Mouse (Mus musculus) embryonic facial prominence, embryonic 14.5 days (tissue): ENCODE measurements at regions not wholly inside any gene's neighbourhood (a gene's known extent, or its start where the extent isn't known, plus 50 kb on each side); places are given as distances from the start of the nearest gene placed in this dataset.
"Not testable (repeated sequence)": the region's sequence is repeated elsewhere in the genome, so short reads cannot be mapped to it uniquely, and the experiment has no call there.

ENCODE experiments used
- ATAC-seq: fragments of 200-750 bp; cut with Nextera tagmentation; 2 replicates; pipeline ENCODE4 v1.8.0; 2017; ENCODE audit warnings: low read depth, moderate number of reproducible peaks, moderate TSS enrichment
- DNase-seq: peaks from one replicate; pipeline ENCODE4 v3.0.0-alpha.2; 2015; ENCODE audit warnings: low spot score
- H3K27ac ChIP-seq: fragments of 300-500 bp; sonication (generic); replicated peaks from 2 replicates; pipeline ENCODE4 v1.5.1; 2014; ENCODE audit warnings: low read depth, mild to moderate bottlenecking, low read length, moderate library complexity
- H3K27me3 ChIP-seq: fragments of 300-500 bp; sonication (generic); replicated peaks from 2 replicates; pipeline ENCODE4 v1.6.1; 2014; ENCODE audit warnings: low read length; ENCODE audit not compliant: control insufficient read depth, insufficient read depth
- H3K36me3 ChIP-seq: fragments of 300-500 bp; sonication (generic); 2 replicates; pipeline ENCODE4 v1.6.1; 2014; ENCODE audit warnings: low read length, mixed read lengths; ENCODE audit not compliant: control insufficient read depth, insufficient read depth
- H3K4me1 ChIP-seq: fragments of 300-500 bp; sonication (generic); 2 replicates; pipeline ENCODE4 v1.6.1; 2014; ENCODE audit warnings: antibody characterized with exemption, low read length; ENCODE audit not compliant: control insufficient read depth, insufficient read depth
- H3K4me2 ChIP-seq: fragments of 300-500 bp; sonication (generic); 2 replicates; pipeline ENCODE4 v1.6.1; 2014; ENCODE audit warnings: low read depth, mild to moderate bottlenecking, low read length, moderate library complexity, mixed read lengths
- H3K4me3 ChIP-seq: fragments of 300-500 bp; sonication (generic); 2 replicates; pipeline ENCODE4 v1.5.1; 2014; ENCODE audit warnings: low read depth, mild to moderate bottlenecking, low read length
- H3K9ac ChIP-seq: fragments of 300-500 bp; sonication (generic); 2 replicates; pipeline ENCODE4 v1.6.1; 2014; ENCODE audit warnings: low read depth, mild to moderate bottlenecking, low read length, moderate library complexity, mixed read lengths
- H3K9me3 ChIP-seq: fragments of 300-500 bp; sonication (generic); 2 replicates; pipeline ENCODE4 v1.6.1; 2016; ENCODE audit warnings: low read length; ENCODE audit not compliant: control insufficient read depth
- WGBS: fragments of 180-500 bp; shearing (Covaris S2); extraction: QIAGEN DNeasy Blood & Tissue Kit; methylation state at CpG from one replicate; pipeline ENCODE4 v1.1.7; 2014; 5-methylcytosine and 5-hydroxymethylcytosine counted together

DNA sequence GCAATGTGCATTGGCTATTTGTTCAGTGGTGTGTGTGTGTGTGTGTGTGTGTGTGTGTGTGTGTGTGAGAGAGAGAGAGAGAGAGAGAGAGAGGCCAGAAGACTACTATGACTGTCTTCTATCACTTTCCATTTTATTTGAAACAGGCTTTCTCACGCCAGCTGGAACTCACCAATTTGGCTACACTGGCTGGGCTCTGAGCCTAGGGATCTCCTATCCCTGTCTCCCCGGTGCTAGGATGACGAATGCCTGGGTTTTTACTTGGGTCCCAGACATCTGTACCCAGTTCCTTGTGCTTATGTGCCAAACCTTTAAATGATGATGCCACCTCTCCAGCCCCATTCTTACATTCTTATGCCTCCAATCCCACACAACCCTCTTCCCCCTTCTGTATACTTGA is 120.6 kb upstream of the Mrps10 start:
- Histone ChIP-seq H3K27me3 (no peaks in the 10 kb centered on the region), H3K27ac (no peak overlapping the region), H3K9ac (no peak overlapping the region), H3K4me2 (no peak overlapping the region), H3K36me3 (peaks cover 25% of the 10 kb centered on the region; the same call in 1 of the 2 replicates), H3K9me3 (no peaks in the 10 kb centered on the region), H3K4me3 (no peak overlapping the region), H3K4me1 (peaks cover 3% of the 10 kb centered on the region; the same call in 1 of the 2 replicates)
- DNase-seq = no peak
- WGBS = 72% methylated on average over 3 of the region's 3 CpGs
- ATAC-seq = no peak

DNA sequence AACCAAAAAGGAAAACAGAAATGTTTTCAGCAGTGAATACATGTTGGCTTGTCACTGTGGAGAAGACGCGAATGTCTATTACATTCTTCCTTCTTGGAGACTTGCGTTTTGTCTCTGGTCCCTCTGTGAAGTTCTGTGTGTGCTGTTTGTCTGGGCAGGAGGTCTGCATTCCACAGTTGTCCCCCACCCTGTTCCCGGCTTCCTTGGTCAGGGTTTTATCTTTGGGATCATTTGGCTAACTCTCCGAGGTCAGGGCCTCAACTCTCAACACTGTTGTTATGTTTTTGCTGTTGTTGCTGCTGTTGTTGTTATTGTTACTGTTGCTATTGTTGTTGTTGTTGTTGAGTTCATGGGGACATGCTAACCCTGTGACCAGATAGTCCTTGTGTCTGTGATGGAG is 121.2 kb upstream of the Mrps10 start:
- WGBS = 86% methylated on average over 5 of the region's 5 CpGs
- peaks cover 20% of the 10 kb centered on the region; the same call in 1 of the 2 replicates for H3K36me3 ChIP-seq
- ATAC-seq (no peak), DNase-seq (no peak)
- H3K9ac ChIP-seq = no peak overlapping the region
- H3K4me2 ChIP-seq = no peak overlapping the region
- H3K4me1 ChIP-seq = peaks cover 3% of the 10 kb centered on the region; the same call in 1 of the 2 replicates
- no peak overlapping the region for H3K4me3 ChIP-seq
- no peak overlapping the region for H3K27ac ChIP-seq
- no peaks in the 10 kb centered on the region for H3K9me3 ChIP-seq
- no peaks in the 10 kb centered on the region for H3K27me3 ChIP-seq

GRCm38 (mm10) chr17:47246605-47247004 is 122.1 kb upstream of the Mrps10 start:
- Histone ChIP-seq H3K4me1 (peaks cover 3% of the 10 kb centered on the region; the same call in 1 of the 2 replicates), H3K4me3 (no peak overlapping the region), H3K36me3 (peaks cover 13% of the 10 kb centered on the region; the same call in 1 of the 2 replicates), H3K9ac (no peak overlapping the region), H3K4me2 (no peak overlapping the region), H3K27ac (no peak overlapping the region), H3K9me3 (no peaks in the 10 kb centered on the region), H3K27me3 (no peaks in the 10 kb centered on the region)
- no peak for ATAC-seq
- DNase-seq = no peak
- 95% methylated on average over 8 of the region's 8 CpGs for whole genome bisulfite sequencing

DNA sequence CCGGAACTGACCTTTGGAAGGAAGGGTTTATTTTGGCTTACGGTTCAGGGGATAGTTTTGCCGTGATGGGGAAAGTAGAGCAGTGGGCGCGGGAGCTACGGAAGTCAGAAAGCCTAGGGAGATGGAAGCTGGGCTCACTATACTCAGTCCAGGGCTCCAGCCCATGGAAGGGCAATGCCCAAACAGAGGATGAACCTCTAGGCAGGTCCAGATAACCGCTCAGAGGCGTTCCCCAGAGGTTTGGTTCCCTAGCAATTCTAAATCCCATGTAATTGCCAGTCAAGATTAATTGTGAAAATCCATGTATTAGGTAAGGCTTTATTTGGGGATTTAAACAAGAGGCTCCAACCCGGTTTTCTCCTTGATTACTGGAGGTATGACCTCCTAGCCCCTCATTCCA is 123.1 kb upstream of the Mrps10 start:
- Histone ChIP-seq H3K4me1 (peaks cover 3% of the 10 kb centered on the region; the same call in 1 of the 2 replicates), H3K9ac (no peak overlapping the region), H3K36me3 (peaks cover 13% of the 10 kb centered on the region; the same call in 1 of the 2 replicates), H3K9me3 (no peaks in the 10 kb centered on the region), H3K27me3 (no peaks in the 10 kb centered on the region), H3K4me3 (no peak overlapping the region), H3K27ac (no peak overlapping the region), H3K4me2 (no peak overlapping the region)
- ATAC-seq = no peak
- no peak for DNase-seq
- 90% methylated on average over 9 of the region's 9 CpGs for WGBS

- H3K4me1 ChIP-seq = no peaks in the 10 kb centered on the region
- H3K27me3 ChIP-seq = no peaks in the 10 kb centered on the region
- H3K4me2 ChIP-seq = no peak overlapping the region
- DNase-seq (no peak), ATAC-seq (no peak)
- H3K9ac ChIP-seq = no peak overlapping the region
- no peak overlapping the region for H3K27ac ChIP-seq
- 84% methylated on average over 4 of the region's 4 CpGs for WGBS
- no peaks in the 10 kb centered on the region for H3K9me3 ChIP-seq
- H3K36me3 ChIP-seq = peaks cover 28% of the 10 kb centered on the region
- no peak overlapping the region for H3K4me3 ChIP-seq
Observed at GRCm38 (mm10) chr17:47239086-47239485, 129.6 kb upstream of the Mrps10 start.

GRCm38 (mm10) chr17:47237881-47238280 is 130.8 kb upstream of the Mrps10 start:
- H3K4me1 ChIP-seq, ATAC-seq, H3K9ac ChIP-seq, H3K27ac ChIP-seq, H3K27me3 ChIP-seq, H3K4me2 ChIP-seq, H3K9me3 ChIP-seq, H3K4me3 ChIP-seq, DNase-seq: not testable (repeated sequence)
- 98% methylated on average over 3 of the region's 3 CpGs for WGBS
- peaks cover 30% of the 10 kb centered on the region for H3K36me3 ChIP-seq

- no peak overlapping the region for H3K4me2 ChIP-seq
- no peaks in the 10 kb centered on the region for H3K4me1 ChIP-seq
- ATAC-seq = no peak
- H3K36me3 ChIP-seq = peaks cover 57% of the 10 kb centered on the region
- no peaks in the 10 kb centered on the region for H3K27me3 ChIP-seq
- H3K4me3 ChIP-seq = no peak overlapping the region
- 91% methylated on average over 11 of the region's 11 CpGs for WGBS
- no peak overlapping the region for H3K27ac ChIP-seq
- DNase-seq = no peak
- no peak overlapping the region for H3K9ac ChIP-seq
- H3K9me3 ChIP-seq = peaks cover 7% of the 10 kb centered on the region; the same call in 1 of the 2 replicates
Observed at GRCm38 (mm10) chr17:47234343-47234742, 134.3 kb upstream of the Mrps10 start.

DNA sequence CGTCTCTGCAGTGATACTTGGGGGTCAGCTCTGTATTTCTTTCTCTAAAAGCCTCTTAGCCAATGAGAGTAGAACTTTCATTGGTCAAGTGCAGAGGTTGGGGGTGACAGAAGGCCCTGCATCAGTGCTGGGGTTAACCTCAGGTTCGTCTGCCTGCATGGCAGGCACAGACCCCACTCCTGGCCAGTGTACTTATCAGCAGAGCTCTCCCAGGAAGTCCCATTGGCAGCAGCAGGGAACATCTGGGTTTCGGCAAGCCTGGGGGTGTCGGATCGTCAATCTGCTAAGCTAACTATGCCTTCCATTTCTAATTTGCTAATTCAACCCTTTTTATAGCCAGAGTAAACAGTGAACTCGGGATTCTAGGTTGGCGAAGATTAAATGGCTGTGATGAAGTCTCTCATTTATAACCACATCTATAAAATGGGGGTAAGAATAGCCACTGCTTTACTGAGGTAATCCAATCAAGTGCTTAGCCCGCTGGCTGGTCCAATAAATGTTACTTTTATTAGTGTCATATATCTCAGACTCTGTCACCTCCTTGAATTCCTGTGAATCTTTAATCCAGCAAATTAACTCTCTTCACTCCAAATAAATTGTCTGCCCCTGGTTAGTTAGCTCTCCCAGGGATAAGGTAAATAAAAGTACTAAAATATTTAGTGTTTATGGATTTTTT is 135.5 kb upstream of the Mrps10 start:
- Histone ChIP-seq H3K4me1 (no peaks in the 10 kb centered on the region), H3K27ac (no peak overlapping the region), H3K4me2 (no peak overlapping the region), H3K36me3 (peaks cover 65% of the 10 kb centered on the region), H3K27me3 (no peaks in the 10 kb centered on the region), H3K9ac (no peak overlapping the region), H3K9me3 (peaks cover 14% of the 10 kb centered on the region; the same call in 1 of the 2 replicates), H3K4me3 (no peak overlapping the region)
- ATAC-seq = no peak
- DNase-seq = no peak
- 73% methylated on average over 8 of the region's 8 CpGs for WGBS

DNA sequence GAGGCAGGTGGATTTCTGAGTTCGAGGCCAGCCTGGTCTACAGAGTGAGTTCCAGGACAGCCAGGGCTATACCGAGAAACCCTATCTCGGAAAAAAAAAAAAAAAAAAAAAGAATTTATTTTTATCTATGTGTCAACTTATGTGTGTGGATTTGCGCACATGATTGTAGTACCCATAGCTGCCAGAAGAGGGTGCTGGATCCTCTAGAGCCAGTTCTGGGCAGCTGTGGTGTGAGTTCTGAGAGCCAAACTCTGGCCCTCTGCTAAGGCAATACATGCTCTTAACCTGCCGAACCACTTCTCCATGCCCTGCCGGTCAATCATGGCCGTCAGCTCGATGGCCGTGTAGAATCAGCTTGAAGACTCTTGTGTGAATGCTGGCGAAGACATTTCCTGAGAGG is 138.0 kb upstream of the Mrps10 start:
- Histone ChIP-seq H3K4me2 (no peak overlapping the region), H3K27me3 (no peaks in the 10 kb centered on the region), H3K36me3 (peaks cover 52% of the 10 kb centered on the region), H3K4me1 (no peaks in the 10 kb centered on the region), H3K9ac (no peak overlapping the region), H3K9me3 (peaks cover 14% of the 10 kb centered on the region; the same call in 1 of the 2 replicates), H3K27ac (no peak overlapping the region), H3K4me3 (no peak overlapping the region)
- ATAC-seq = no peak
- no peak for DNase-seq
- WGBS = 95% methylated on average over 10 of the region's 10 CpGs
